Mouse (Mus musculus): Measurements from ENCODE around the gene Lmf1. TPM values are rescaled to one million over a fixed set of nuclear protein-coding genes. Genes with fewer than 3 reads are reported as not detected.

The Lmf1 gene
- polyA plus RNA-seq, 1 experiment from 2014 or later, result 31.3 TPM

DNA sequence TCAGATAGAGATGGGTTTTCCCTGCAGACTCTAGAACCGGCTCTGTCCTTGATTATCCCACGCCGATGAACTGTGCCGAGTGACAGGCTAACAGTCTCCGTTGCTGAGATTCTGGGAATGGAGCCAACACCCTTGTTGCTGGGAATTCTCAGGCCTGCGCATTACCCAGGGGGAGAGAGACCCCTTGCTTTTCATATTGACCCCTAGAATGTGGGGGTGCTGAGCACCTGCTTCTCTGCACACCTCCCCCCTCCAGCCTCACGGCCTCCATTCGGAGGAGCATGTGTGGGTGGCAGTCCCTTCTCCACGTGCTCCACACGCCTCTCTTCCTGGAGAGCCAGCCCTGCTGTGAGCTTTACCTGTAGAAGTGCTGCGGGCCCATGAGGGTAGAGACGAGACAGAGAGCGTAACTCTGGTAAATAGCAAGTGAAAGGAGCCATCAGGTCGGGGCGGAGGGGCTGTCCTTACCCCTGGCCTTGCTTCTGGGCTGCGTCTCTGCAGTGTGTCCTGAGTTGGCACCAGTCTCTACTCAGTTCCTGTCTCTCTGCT, 39.7 kb downstream of the Lmf1 start:
- H3K4me3 ChIP-seq (ENCODE audit: low read depth, low read length), result no peak overlapping the region
- H3K27me3 ChIP-seq (replicated peaks; ENCODE audit: control insufficient read depth, insufficient read depth, low read length), result no peaks in the 10 kb centered on the region
- WGBS, result 37% methylated on average over 16 of the region's 16 CpGs
- ATAC-seq (replicated peaks; ENCODE audit: low FRiP score, low TSS enrichment, low read depth) (peak; percentile 84), DNase-seq (ENCODE audit: low spot score) (peak; percentile 66)
- H3K27ac ChIP-seq (ENCODE audit: low read depth), result peak overlapping the region; percentile 30; the same call in 1 of the 2 replicates
- no peaks in the 10 kb centered on the region for H3K9me3 ChIP-seq (ENCODE audit: control insufficient read depth, low read length)
- H3K36me3 ChIP-seq (ENCODE audit: control insufficient read depth, insufficient read depth, low read length), result peaks cover 4% of the 10 kb centered on the region; the same call in 1 of the 2 replicates
- peaks cover 12% of the 10 kb centered on the region for H3K4me1 ChIP-seq (replicated peaks; ENCODE audit: control insufficient read depth, insufficient read depth, low read length)
- no peak overlapping the region for H3K4me2 ChIP-seq (ENCODE audit: low read length)
- no peak overlapping the region for H3K9ac ChIP-seq (ENCODE audit: low read length)

DNA sequence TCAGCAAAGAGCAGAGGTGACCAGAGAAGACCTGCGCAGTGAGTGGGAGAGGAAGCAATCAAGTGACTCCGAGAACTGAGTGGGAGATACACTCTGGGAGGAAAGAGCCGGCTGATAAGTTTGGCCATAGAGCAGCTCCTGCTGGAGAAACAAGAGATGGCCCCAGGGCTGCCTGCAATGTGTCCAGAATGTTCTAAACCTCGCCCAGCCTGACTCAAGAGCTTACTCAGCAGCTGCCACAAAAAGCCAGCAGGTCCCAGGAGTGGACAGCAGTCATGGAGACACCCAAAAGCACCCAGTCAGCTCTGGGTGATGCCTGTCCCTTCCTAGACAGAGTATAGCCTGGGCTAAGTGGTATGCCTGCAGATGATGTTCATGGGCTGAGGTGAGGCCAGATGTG, 44.6 kb downstream of the Lmf1 start:
- DNase-seq (ENCODE audit: low spot score) (no peak), ATAC-seq (replicated peaks; ENCODE audit: low FRiP score, low TSS enrichment, low read depth) (no peak)
- Histone ChIP-seq H3K27me3 (replicated peaks; ENCODE audit: control insufficient read depth, insufficient read depth, low read length) (no peaks in the 10 kb centered on the region), H3K27ac (ENCODE audit: low read depth) (peak overlapping the region; percentile 33; the same call in 1 of the 2 replicates), H3K9me3 (ENCODE audit: control insufficient read depth, low read length) (no peaks in the 10 kb centered on the region), H3K4me3 (ENCODE audit: low read depth, low read length) (no peak overlapping the region), H3K36me3 (ENCODE audit: control insufficient read depth, insufficient read depth, low read length) (no peaks in the 10 kb centered on the region; the same call in 1 of the 2 replicates), H3K9ac (ENCODE audit: low read length) (no peak overlapping the region), H3K4me1 (replicated peaks; ENCODE audit: control insufficient read depth, insufficient read depth, low read length) (peaks cover 9% of the 10 kb centered on the region), H3K4me2 (ENCODE audit: low read length) (no peak overlapping the region)
- WGBS, result 80% methylated on average over 4 of the region's 4 CpGs

DNA sequence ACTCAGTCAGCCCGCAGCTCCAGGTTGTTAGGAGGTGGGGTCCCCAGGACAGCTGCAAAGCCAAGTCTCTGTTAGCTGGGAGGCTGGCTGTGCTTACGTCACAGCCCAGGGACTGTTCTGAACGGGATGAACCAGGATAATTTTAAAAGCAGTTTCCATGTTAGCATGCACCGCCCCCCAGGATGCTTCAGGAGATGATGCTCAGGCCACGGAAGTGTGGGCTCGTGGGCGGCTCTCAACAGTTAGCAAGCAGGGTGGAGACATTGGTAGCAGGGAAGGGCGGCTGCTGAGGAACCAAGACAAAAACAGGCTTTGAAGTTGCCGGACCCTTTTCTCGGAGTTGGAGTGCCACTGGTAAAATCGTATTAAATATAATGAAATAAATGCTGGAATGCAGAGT, 45.0 kb downstream of the Lmf1 start:
- Histone ChIP-seq H3K4me2 (ENCODE audit: low read length) (no peak overlapping the region), H3K9me3 (ENCODE audit: control insufficient read depth, low read length) (no peaks in the 10 kb centered on the region), H3K27me3 (replicated peaks; ENCODE audit: control insufficient read depth, insufficient read depth, low read length) (no peaks in the 10 kb centered on the region), H3K27ac (ENCODE audit: low read depth) (peak overlapping the region; percentile 33; the same call in 1 of the 2 replicates), H3K9ac (ENCODE audit: low read length) (no peak overlapping the region), H3K4me3 (ENCODE audit: low read depth, low read length) (no peak overlapping the region), H3K36me3 (ENCODE audit: control insufficient read depth, insufficient read depth, low read length) (no peaks in the 10 kb centered on the region; the same call in 1 of the 2 replicates), H3K4me1 (replicated peaks; ENCODE audit: control insufficient read depth, insufficient read depth, low read length) (peaks cover 5% of the 10 kb centered on the region)
- ATAC-seq (replicated peaks; ENCODE audit: low FRiP score, low TSS enrichment, low read depth) (no peak), DNase-seq (ENCODE audit: low spot score) (no peak)
- 73% methylated on average over 11 of the region's 11 CpGs for WGBS

DNA sequence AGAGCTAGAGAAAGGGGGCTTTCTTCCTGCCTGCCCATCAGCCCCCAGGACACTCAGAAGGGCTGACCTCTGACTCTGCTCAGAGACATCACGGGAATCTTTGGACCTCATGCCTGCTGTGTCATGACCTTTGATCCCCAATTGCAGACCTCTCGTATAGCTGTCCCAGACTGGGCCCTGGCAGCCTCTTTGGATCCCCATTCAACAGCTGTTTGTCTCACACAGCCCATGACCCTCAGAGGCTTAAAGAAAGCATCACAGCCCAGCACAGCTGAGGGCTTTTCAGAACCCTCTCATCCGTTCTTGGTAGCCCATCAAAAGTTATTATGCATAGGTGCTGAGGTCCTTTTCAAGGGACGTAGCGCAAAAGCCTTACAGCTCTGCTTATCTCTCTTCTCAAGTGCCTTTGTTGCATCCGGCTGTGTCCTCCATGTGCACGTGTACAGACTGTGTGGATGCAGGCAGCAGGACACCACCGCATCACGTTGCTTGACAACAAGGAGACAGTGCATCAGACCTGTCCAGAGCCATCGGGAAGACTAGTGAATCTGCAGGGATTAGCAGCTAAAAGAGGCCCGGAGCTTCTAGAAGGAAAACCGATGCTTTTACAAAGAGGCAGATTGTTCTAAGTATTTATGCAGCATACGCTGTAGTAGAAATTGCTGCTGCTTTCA, 45.7 kb downstream of the Lmf1 start:
- Histone ChIP-seq H3K4me1 (replicated peaks; ENCODE audit: control insufficient read depth, insufficient read depth, low read length) (no peaks in the 10 kb centered on the region; the same call in 1 of the 2 replicates), H3K27ac (ENCODE audit: low read depth) (no peak overlapping the region), H3K4me3 (ENCODE audit: low read depth, low read length) (no peak overlapping the region), H3K9ac (ENCODE audit: low read length) (no peak overlapping the region), H3K4me2 (ENCODE audit: low read length) (no peak overlapping the region), H3K9me3 (ENCODE audit: control insufficient read depth, low read length) (no peaks in the 10 kb centered on the region), H3K36me3 (ENCODE audit: control insufficient read depth, insufficient read depth, low read length) (no peaks in the 10 kb centered on the region; the same call in 1 of the 2 replicates), H3K27me3 (replicated peaks; ENCODE audit: control insufficient read depth, insufficient read depth, low read length) (no peaks in the 10 kb centered on the region)
- ATAC-seq (replicated peaks; ENCODE audit: low FRiP score, low TSS enrichment, low read depth), result 0 out of 2 replicates have a peak, but pooled peaks have one; percentile 44
- WGBS, result 63% methylated on average over 13 of the region's 13 CpGs
- DNase-seq (ENCODE audit: low spot score), result no peak

DNA sequence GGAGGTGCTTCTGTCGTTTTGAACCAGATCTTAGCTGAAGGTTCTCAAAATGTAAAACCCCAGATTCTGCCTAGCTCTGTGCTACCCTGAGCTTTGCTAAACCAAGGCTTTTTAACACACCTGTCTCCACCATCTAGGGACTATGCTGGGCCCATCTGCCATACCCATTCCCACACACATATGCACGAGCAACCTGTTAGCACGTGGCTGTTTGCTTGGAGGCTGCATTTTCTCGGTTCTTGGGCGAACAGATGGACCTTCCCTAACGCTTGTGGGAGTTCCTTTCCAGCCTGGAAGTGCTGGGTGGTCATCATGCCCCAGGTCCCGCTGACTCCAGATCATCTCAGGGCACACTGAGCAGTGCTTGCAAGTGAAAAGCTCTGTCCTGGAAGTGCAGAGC, 46.4 kb downstream of the Lmf1 start:
- 76% methylated on average over 7 of the region's 7 CpGs for WGBS
- no peak overlapping the region for H3K9ac ChIP-seq (ENCODE audit: low read length)
- H3K27ac ChIP-seq (ENCODE audit: low read depth), result no peak overlapping the region
- H3K4me1 ChIP-seq (replicated peaks; ENCODE audit: control insufficient read depth, insufficient read depth, low read length), result no peaks in the 10 kb centered on the region
- no peak overlapping the region for H3K4me3 ChIP-seq (ENCODE audit: low read depth, low read length)
- H3K27me3 ChIP-seq (replicated peaks; ENCODE audit: control insufficient read depth, insufficient read depth, low read length), result no peaks in the 10 kb centered on the region
- DNase-seq (ENCODE audit: low spot score), result no peak
- ATAC-seq (replicated peaks; ENCODE audit: low FRiP score, low TSS enrichment, low read depth), result no peak
- H3K4me2 ChIP-seq (ENCODE audit: low read length), result no peak overlapping the region
- H3K36me3 ChIP-seq (ENCODE audit: control insufficient read depth, insufficient read depth, low read length), result no peaks in the 10 kb centered on the region; the same call in 1 of the 2 replicates
- no peaks in the 10 kb centered on the region for H3K9me3 ChIP-seq (ENCODE audit: control insufficient read depth, low read length)

DNA sequence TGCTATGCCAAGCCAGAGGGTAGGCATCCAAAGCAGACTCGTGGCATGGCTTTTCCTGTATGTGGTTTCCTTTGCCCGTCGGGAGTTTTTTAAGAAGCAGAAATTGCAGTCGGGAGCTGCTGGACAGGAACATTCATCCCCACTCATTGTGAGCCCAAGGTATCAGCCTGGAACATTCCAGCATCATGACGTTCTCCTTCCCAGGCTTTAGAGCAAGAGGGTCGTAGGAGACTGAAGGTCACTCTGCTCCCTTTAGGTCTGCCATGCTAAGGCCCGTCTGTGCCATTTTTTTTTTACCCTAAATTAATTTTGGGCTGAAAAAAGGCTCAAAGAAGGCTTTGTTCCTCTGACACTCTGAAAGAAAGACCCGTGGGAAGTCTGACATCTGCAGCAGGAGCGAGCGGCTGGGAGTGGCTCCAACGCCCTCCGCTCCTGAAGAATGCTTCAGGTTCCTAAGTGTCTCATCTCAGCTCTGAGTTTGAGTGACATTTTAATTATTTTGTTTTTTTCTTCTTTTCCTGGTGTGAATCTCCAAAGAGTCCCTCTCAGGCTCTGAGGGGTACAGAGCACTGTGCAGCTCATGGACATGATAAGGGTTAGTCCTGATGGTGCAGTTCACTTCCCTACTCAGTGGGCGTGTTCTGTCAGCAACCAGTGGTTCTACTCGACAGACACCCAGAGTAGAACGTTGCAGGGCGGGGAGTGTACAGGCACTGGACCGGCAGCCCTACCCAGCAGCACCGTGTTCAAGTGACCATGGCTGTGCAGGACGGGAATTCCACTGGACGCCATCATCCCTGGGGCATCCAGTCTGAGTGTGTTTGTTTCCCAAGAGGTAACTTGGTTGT, 47.5 kb downstream of the Lmf1 start:
- no peak for DNase-seq (ENCODE audit: low spot score)
- Histone ChIP-seq H3K4me3 (ENCODE audit: low read depth, low read length) (no peak overlapping the region), H3K9ac (ENCODE audit: low read length) (no peak overlapping the region), H3K36me3 (ENCODE audit: control insufficient read depth, insufficient read depth, low read length) (no peaks in the 10 kb centered on the region; the same call in 1 of the 2 replicates), H3K4me2 (ENCODE audit: low read length) (no peak overlapping the region), H3K9me3 (ENCODE audit: control insufficient read depth, low read length) (no peaks in the 10 kb centered on the region), H3K27me3 (replicated peaks; ENCODE audit: control insufficient read depth, insufficient read depth, low read length) (no peaks in the 10 kb centered on the region), H3K4me1 (replicated peaks; ENCODE audit: control insufficient read depth, insufficient read depth, low read length) (no peaks in the 10 kb centered on the region), H3K27ac (ENCODE audit: low read depth) (no peak overlapping the region)
- WGBS, result 68% methylated on average over 20 of the region's 20 CpGs
- peak; percentile 41; the same call in 1 of the 2 replicates for ATAC-seq (replicated peaks; ENCODE audit: low FRiP score, low TSS enrichment, low read depth)

DNA sequence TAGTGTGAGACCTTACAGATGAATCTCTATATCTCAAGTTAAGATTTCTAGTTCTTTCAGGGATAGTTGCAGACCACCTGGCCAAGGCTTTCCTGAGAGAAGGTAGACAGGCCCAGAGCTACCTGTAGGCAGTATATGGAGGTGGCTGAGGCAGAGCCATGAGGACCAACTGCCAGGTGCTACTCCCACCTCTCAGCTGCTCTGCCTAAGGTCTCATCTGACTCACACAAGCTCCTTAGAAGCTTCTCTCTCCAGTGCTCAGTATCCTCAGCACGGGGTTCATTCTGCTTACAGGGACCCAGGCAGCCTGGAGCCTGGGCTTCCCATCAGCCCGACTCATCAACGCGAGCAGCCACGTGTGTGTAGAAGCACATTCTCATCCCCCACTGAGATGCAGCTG, 51.4 kb downstream of the Lmf1 start:
- ATAC-seq (replicated peaks; ENCODE audit: low FRiP score, low TSS enrichment, low read depth), result no peak
- Histone ChIP-seq H3K36me3 (ENCODE audit: control insufficient read depth, insufficient read depth, low read length) (peaks cover 25% of the 10 kb centered on the region), H3K4me2 (ENCODE audit: low read length) (no peak overlapping the region), H3K27me3 (replicated peaks; ENCODE audit: control insufficient read depth, insufficient read depth, low read length) (no peaks in the 10 kb centered on the region), H3K4me3 (ENCODE audit: low read depth, low read length) (no peak overlapping the region), H3K9ac (ENCODE audit: low read length) (no peak overlapping the region), H3K4me1 (replicated peaks; ENCODE audit: control insufficient read depth, insufficient read depth, low read length) (0 out of 2 replicates have a peak, but pooled peaks cover 2% of the 10 kb centered on the region), H3K9me3 (ENCODE audit: control insufficient read depth, low read length) (no peaks in the 10 kb centered on the region), H3K27ac (ENCODE audit: low read depth) (no peak overlapping the region)
- DNase-seq (ENCODE audit: low spot score), result no peak
- WGBS, result 92% methylated on average over 5 of the region's 5 CpGs

DNA sequence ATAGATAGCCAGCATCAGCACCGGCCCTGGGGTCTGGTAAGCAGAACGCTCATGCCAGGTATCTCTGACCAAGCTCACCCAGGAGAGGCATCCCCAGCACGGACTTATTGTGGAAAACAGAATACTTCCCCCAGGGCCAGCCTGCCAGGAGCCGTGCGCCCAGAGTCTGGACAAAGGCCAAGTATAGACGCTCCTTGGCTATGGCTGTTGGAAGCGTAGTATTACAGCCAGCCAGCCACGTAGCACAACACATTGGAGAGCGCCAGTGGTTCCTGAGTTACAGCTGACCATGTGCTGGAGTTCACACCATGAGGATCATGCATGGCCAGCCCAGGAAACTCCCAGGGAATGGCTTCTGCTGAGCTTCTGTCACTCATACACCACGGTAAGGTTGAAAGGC, 55.2 kb downstream of the Lmf1 start:
- Histone ChIP-seq H3K27ac (ENCODE audit: low read depth) (no peak overlapping the region), H3K36me3 (ENCODE audit: control insufficient read depth, insufficient read depth, low read length) (peaks cover 33% of the 10 kb centered on the region), H3K9me3 (ENCODE audit: control insufficient read depth, low read length) (no peaks in the 10 kb centered on the region), H3K9ac (ENCODE audit: low read length) (no peak overlapping the region), H3K4me3 (ENCODE audit: low read depth, low read length) (no peak overlapping the region), H3K27me3 (replicated peaks; ENCODE audit: control insufficient read depth, insufficient read depth, low read length) (no peaks in the 10 kb centered on the region), H3K4me2 (ENCODE audit: low read length) (no peak overlapping the region), H3K4me1 (replicated peaks; ENCODE audit: control insufficient read depth, insufficient read depth, low read length) (0 out of 2 replicates have a peak, but pooled peaks cover 2% of the 10 kb centered on the region)
- WGBS, result 96% methylated on average over 10 of the region's 10 CpGs
- ATAC-seq (replicated peaks; ENCODE audit: low FRiP score, low TSS enrichment, low read depth), result no peak
- no peak for DNase-seq (ENCODE audit: low spot score)
